ENCODE assay signal across 8 mouse cellular contexts in genomic region chr19:46690387-46690786, GRCm38 (mm10). TPM values are rescaled to one million over a fixed set of nuclear protein-coding genes. Genes with fewer than 3 reads are reported as not detected.
DNase-seq lines count a peak whose midpoint lies in the region; ATAC-seq and TF ChIP-seq lines count a peak whose summit lies in the region.

No protein-coding gene starts in this region.

- H3K27me3 ChIP-seq in heart, adult 2 months (ENCODE audit: control insufficient read depth, insufficient read depth, low read length) = no peaks in the 10 kb centered on the region
- H3K27me3 ChIP-seq in thymus, adult 2 months (ENCODE audit: control insufficient read depth, insufficient read depth, low read length) = no peaks in the 10 kb centered on the region
- no peaks in the 10 kb centered on the region for H3K27me3 ChIP-seq in liver, embryonic 14.5 days (ENCODE audit: control insufficient read depth, insufficient read depth, low read length)

- H3K9me3 ChIP-seq in liver, embryonic 14.5 days (ENCODE audit: control insufficient read depth, low read length) = no peaks in the 10 kb centered on the region

- WGBS in heart, adult 2 months = 70% methylated on average over 11 of the region's 11 CpGs
- WGBS in thymus, adult 2 months = 86% methylated on average over 11 of the region's 11 CpGs
- WGBS in liver, embryonic 14.5 days (ENCODE audit: insufficient replicate concordance) = 65% methylated on average over 11 of the region's 11 CpGs

- intact Hi-C loops in heart, adult 2 months (cut with DNase I) = no loop called here
- intact Hi-C loops in heart, postnatal 25 days (cut with DNase I) = loop anchor here (2.0 to 5.0 kb wide), 2 partner anchors 16 to 42 kb away; partner anchors contain the start of gene As3mt

- peak overlapping the region; percentile 95 for H3K27ac ChIP-seq in heart, adult 2 months
- no peak overlapping the region for H3K27ac ChIP-seq in thymus, adult 2 months (ENCODE audit: control insufficient read depth, insufficient read depth, low read length)
- no peak overlapping the region for H3K27ac ChIP-seq in liver, embryonic 14.5 days

- peak overlapping the region; percentile 93 for H3K4me3 ChIP-seq in heart, adult 2 months
- peak overlapping the region; percentile 62 for H3K4me3 ChIP-seq in thymus, adult 2 months (ENCODE audit: control insufficient read depth, insufficient read depth, low read length)
- peak overlapping the region; percentile 89 to 95 for H3K4me3 ChIP-seq in liver, embryonic 14.5 days (ENCODE audit: insufficient read depth in 1 of 2, low read depth in 2 of 2, low read length in 2 of 2)

- no peak for DNase-seq in heart, adult 2 months
- DNase-seq in heart, postnatal 25 days (ENCODE audit: low spot score) = no peak
- DNase-seq in thymus, adult 2 months = no peak
- DNase-seq in thymus, postnatal 10 days (ENCODE audit: low spot score in 2 of 2) = no peak
- DNase-seq in liver, embryonic 14.5 days (ENCODE audit: low read depth in 3 of 3, low spot score in 3 of 3) = no peak
- no peak for DNase-seq in adrenal gland, adult 18-20 months (ENCODE audit: low spot score in 2 of 2)
- DNase-seq in left cerebral cortex, adult 8-10 months (ENCODE audit: low spot score in 2 of 2) = no peak

- ATAC-seq in liver, embryonic 14.5 days (ENCODE audit: insufficient read depth) = no peak
- ATAC-seq in megakaryocyte-erythroid progenitor cell, adult 5-6 weeks (replicated peaks; ENCODE audit: low FRiP score, low TSS enrichment, poor library complexity, severe bottlenecking) = no peak

- no peak for TF ChIP-seq CTCF in heart, adult 2 months (IDR thresholded peaks at IDR 0.05)
- TF ChIP-seq CTCF in thymus, adult 2 months (IDR thresholded peaks at IDR 0.05; ENCODE audit: borderline replicate concordance, control insufficient read depth, extremely low read depth, insufficient read depth, low read length, poor library complexity) = no peak
- no peak for TF ChIP-seq CTCF in liver, embryonic 14.5 days (IDR thresholded peaks at IDR 0.05; ENCODE audit: low read depth)

- no peak for TF ChIP-seq POLR2A in heart, adult 2 months (IDR thresholded peaks at IDR 0.05; ENCODE audit: insufficient read depth, low read depth, low read length)
- no peak for TF ChIP-seq POLR2A in thymus, adult 2 months (IDR thresholded peaks at IDR 0.05; ENCODE audit: control insufficient read depth, extremely low read depth, insufficient read depth, low read length, poor library complexity)

- 0 out of 2 replicates have a peak, but pooled peaks cover 1% of the 10 kb centered on the region for H3K79me2 ChIP-seq in heart, adult 2 months (replicated peaks; ENCODE audit: control insufficient read depth, insufficient read depth, low read length)

- H3K36me3 ChIP-seq in heart, adult 2 months (ENCODE audit: control insufficient read depth, insufficient read depth, low read length) = no peaks in the 10 kb centered on the region
- H3K36me3 ChIP-seq in thymus, adult 2 months (ENCODE audit: control insufficient read depth, insufficient read depth, low read length) = no peaks in the 10 kb centered on the region
- H3K36me3 ChIP-seq in liver, embryonic 14.5 days (replicated peaks; ENCODE audit: control insufficient read depth, insufficient read depth, low read depth) = no peaks in the 10 kb centered on the region

- no peak overlapping the region; the same call in 1 of the 2 replicates for H3K9ac ChIP-seq in heart, adult 2 months (ENCODE audit: low read depth, low read length)
- peak overlapping the region; percentile 79 for H3K9ac ChIP-seq in liver, embryonic 14.5 days (replicated peaks)

- peaks cover 2% of the 10 kb centered on the region for H3K4me1 ChIP-seq in heart, adult 2 months (ENCODE audit: control insufficient read depth, insufficient read depth, low read length)
- peaks cover 5% of the 10 kb centered on the region for H3K4me1 ChIP-seq in thymus, adult 2 months (replicated peaks; ENCODE audit: control insufficient read depth, insufficient read depth, low read length)
- H3K4me1 ChIP-seq in liver, embryonic 14.5 days (replicated peaks; ENCODE audit: control insufficient read depth in 2 of 2, insufficient read depth in 2 of 2, low read length in 1 of 2) = peaks cover 5 to 6% of the 10 kb centered on the region in 2 experiments; a peak in 2 of 4 replicates

- H3K4me2 ChIP-seq in liver, embryonic 14.5 days (ENCODE audit: low read depth) = peak overlapping the region; percentile 69

- no peak for TF ChIP-seq EP300 in heart, adult 2 months (IDR thresholded peaks at IDR 0.05; ENCODE audit: insufficient read depth, low read depth, low read length)
- no peak for TF ChIP-seq EP300 in liver, embryonic 14.5 days (IDR thresholded peaks at IDR 0.05; ENCODE audit: low read depth)

RNA-seq across cellular contexts. Expression of gene Borcs7, which starts 0.7 kb away (rescaled TPM):
- total RNA-seq in heart, adult 2 months (2021) = 1 to 10 TPM; 7.1 to 7.8 TPM
- 4.7 and 8.7 TPM in 2 replicates for polyA plus RNA-seq in heart, adult 2 months (2012; rRNA removed)
- 1 to 10 TPM; 7.8 to 8.8 TPM for total RNA-seq in heart, postnatal 25 days (2021)
- polyA plus RNA-seq in thymus, adult 2 months (2012; rRNA removed) = 3.0 and 4.4 TPM in 2 replicates
- polyA plus RNA-seq in liver, embryonic 14.5 days (2012; rRNA removed) = 2.1 and 2.7 TPM in 2 replicates
- polyA plus RNA-seq in liver, embryonic 14.5 days (2014; fragmentation: Nextera tagmentation; extraction: Ambion mirVana) = 5.0 and 6.0 TPM in 2 replicates
- total RNA-seq in megakaryocyte-erythroid progenitor cell, adult 5-6 weeks (2014; fragmentation: Nextera tagmentation) = 11.3 TPM in 2 replicates
- 3.5 and 4.3 TPM in 2 replicates for total RNA-seq in megakaryocyte-erythroid progenitor cell, adult 5-6 weeks (2017)
- 10 to 100 TPM; 11.4 to 13.4 TPM for total RNA-seq in adrenal gland, adult 18-20 months (2021)
- 10 to 100 TPM; 20.6 to 25.2 (median 23.0) TPM for total RNA-seq in left cerebral cortex, adult 8-10 months (2022)

RNA-seq across cellular contexts. Expression of gene As3mt, which starts 16.9 kb away (rescaled TPM):
- total RNA-seq in heart, adult 2 months (2021) = 10 to 100 TPM; 86.2 to 99.2 TPM
- polyA plus RNA-seq in heart, adult 2 months (2012; rRNA removed) = 33.2 and 63.7 TPM in 2 replicates
- 10 to 100 TPM; 93.3 to 97.2 TPM for total RNA-seq in heart, postnatal 25 days (2021)
- 9.5 and 9.6 TPM in 2 replicates for polyA plus RNA-seq in thymus, adult 2 months (2012; rRNA removed)
- 3.8 and 5.1 TPM in 2 replicates for polyA plus RNA-seq in liver, embryonic 14.5 days (2012; rRNA removed)
- 12.8 and 13.4 TPM in 2 replicates for polyA plus RNA-seq in liver, embryonic 14.5 days (2014; fragmentation: Nextera tagmentation; extraction: Ambion mirVana)
- 6.5 and 6.6 TPM in 2 replicates for total RNA-seq in megakaryocyte-erythroid progenitor cell, adult 5-6 weeks (2014; fragmentation: Nextera tagmentation)
- total RNA-seq in megakaryocyte-erythroid progenitor cell, adult 5-6 weeks (2017) = 1.6 and 16.2 TPM in 2 replicates
- 10 to 100 TPM; 90.0 to 92.7 TPM for total RNA-seq in adrenal gland, adult 18-20 months (2021)
- total RNA-seq in left cerebral cortex, adult 8-10 months (2022) = 10 to 100 TPM; 31.3 to 38.3 (median 35.0) TPM

RNA-seq across cellular contexts. Expression of gene Cyp17a1, which starts 17.4 kb away (rescaled TPM):
- not detected for total RNA-seq in heart, adult 2 months (2021)
- 0.12 TPM in 1 of 2 replicates, not detected in the other for polyA plus RNA-seq in heart, adult 2 months (2012; rRNA removed)
- not detected for total RNA-seq in heart, postnatal 25 days (2021)
- polyA plus RNA-seq in thymus, adult 2 months (2012; rRNA removed) = 0.26 and 0.42 TPM in 2 replicates
- 0.06 and 0.08 TPM in 2 replicates for polyA plus RNA-seq in liver, embryonic 14.5 days (2012; rRNA removed)
- 0.13 and 0.18 TPM in 2 replicates for polyA plus RNA-seq in liver, embryonic 14.5 days (2014; fragmentation: Nextera tagmentation; extraction: Ambion mirVana)
- total RNA-seq in megakaryocyte-erythroid progenitor cell, adult 5-6 weeks (2014; fragmentation: Nextera tagmentation) = not detected in 2 replicates
- total RNA-seq in megakaryocyte-erythroid progenitor cell, adult 5-6 weeks (2017) = not detected in 2 replicates
- total RNA-seq in adrenal gland, adult 18-20 months (2021) = 1 to 10 TPM; 2.1 to 4.8 TPM
- total RNA-seq in left cerebral cortex, adult 8-10 months (2022) = not detected
